Mouse (Mus musculus) left cerebral cortex, adult 18-20 months (tissue): ENCODE measurements at regions not wholly inside any gene's neighbourhood (a gene's known extent, or its start where the extent isn't known, plus 50 kb on each side); places are given as distances from the start of the nearest gene placed in this dataset.

Experiments used
- DNase-seq, 2 experiments: peaks; one replicate each; pipeline ENCODE4 v3.0.0; 2021 to 2022; ENCODE audit warnings: low spot score in 2 of 2, mixed read lengths in 1 of 2

DNA sequence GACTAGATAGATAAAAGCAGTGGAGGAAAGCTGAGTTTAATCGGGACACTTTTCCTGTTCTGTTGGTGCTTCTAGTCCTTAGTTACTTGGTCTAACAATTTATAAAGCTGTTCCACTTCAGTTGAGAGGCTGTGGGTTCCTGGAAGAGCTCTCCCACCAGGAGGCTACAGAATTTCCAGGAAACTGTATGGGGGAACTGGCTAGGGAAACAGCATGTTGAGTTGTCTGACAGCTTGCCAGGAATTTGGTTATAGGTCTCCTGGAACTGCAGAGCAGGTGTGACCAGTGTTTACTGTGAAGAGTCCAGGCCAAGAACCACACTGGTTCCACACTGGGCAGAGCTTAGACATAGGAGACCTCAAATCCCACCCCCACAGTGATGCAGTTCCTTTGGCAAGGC is 65.0 kb upstream of the Pik3cg start:
- DNase-seq, result no peak

DNA sequence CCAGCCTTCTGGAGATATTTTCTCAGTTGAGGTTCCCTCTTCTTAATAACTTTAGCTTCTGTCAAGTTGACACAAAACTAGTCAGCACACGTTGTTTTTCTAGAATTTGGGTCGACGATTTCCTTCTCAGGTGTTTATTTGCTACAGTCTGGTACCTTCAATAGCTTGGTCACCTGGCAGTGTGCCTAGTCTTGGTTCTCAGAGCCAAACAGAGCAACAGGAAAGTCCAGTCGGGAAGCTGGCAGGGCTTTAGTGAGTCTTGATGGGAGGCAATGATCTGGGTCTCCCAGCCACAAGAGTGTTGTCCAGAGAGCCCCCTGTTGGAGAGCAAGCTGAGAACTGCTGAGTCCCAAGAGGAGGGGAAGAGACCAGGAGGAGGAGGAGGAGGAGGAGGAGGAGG is 71.4 kb upstream of the Pik3cg start:
- DNase-seq, result no peak

DNA sequence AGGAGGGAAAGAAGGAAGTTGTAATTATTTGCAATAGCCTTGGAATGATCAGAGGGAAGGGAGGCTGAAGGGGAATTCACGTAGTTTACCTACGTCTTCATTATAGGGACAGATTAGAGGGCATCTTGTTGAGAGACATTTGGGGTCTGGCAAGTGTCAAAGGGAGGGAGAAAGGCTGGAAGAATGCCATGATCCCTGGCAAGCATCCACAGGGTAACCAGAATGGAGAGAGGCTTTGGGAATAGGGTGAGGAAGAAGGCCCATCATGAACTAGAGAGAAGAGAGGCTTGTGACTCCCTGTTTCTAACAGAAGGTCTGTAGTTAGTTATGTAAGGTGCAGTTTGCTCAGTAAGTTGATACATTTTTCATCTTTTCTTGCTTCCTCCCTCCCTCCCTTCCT is 71.8 kb upstream of the Pik3cg start:
- DNase-seq, result no peak

DNA sequence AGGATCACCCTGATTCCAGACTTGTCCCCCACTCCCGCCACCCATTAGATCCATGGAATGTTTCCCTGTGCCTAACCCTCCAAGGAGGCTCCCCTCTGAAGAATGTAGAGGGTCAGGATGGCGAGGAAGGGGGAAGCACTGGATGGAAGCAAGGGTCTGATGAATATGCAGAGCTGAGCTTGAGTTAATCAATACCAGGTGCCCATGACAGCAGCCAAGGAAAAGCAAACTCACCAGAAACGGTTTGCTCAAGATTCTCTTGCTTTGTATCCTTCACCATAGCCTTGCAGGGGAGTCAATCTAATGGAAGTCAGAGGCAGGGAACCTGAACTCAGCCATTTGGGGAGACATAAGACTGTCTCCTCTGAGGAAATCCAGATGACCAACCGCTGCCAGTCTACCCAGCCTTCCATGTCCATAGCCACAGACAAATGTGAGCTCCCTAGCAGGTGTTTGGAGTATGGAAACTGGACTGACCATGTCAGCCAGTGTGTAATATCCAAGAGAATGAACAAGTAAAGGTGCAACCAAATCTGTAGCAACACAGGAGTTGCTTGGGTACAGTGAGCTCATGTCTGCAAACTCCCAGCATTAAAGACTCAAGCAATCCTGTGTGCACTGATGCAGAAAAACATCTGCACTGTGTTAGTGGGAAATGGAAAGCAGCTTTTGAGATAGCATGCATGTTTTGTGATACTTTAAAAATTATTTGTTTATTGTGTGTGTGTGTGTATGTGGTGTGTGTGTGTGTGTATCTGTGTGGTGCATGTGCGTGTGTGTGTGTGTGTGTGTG is 74.1 kb upstream of the Pik3cg start:
- DNase-seq, result no peak

DNA sequence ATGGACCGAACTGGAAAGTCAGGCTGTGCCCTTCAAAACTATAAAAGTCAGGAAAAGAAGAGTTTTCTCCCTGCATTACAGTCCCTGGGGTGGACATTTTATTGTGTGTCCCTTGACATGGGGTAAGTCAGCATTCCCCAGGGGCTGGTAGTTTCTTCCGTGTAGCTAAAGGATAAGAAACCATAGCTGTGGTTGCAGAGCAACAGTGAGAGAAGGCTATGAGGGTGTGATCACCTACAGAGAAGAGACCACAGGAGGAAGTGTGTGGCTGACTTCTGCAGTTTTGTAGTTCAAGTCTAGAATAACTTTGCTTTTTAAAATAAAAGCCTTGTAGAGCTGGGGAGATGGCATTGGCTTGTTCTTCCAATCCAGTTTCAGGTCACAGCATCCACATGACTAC is 76.6 kb upstream of the Pik3cg start:
- DNase-seq, result no peak

DNA sequence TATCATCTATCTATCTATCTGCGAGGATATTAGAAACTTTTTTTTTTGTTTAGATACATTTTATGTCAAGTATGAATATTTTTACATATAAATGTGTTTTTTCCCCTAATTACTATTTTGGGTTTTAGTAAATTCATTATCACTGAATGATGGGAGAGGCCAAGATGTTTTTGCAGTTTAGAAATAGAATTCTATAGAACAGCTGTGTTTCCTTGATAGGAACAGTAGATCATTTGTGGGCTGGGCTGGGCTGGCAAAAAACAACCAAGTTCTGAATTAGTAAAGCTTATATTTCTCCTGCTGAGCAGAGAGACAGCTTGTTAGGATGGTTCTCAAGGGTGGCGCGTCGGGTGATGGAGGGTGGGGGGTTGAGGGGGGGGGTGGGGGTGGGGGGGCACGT is 78.2 kb upstream of the Pik3cg start:
- no peak for DNase-seq

DNA sequence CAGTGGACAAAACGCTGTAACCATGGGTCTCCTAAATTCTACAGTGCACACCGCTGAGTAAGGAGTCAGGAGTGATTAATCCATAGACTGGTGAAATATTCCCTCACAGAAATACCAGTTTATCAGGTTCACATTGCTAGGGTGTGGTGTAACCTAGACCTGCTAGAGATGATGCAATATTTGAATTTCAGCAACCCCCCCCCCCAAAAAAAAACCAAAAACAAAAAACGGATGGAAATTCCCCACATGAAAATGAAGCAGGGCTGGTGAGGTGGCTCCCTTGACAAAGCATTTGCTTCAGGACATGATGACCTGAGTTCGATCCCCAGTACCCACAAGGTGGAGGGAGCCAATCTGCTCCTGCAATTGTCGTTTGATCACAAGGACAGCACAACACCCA is 82.7 kb upstream of the Pik3cg start:
- no peak for DNase-seq

DNA sequence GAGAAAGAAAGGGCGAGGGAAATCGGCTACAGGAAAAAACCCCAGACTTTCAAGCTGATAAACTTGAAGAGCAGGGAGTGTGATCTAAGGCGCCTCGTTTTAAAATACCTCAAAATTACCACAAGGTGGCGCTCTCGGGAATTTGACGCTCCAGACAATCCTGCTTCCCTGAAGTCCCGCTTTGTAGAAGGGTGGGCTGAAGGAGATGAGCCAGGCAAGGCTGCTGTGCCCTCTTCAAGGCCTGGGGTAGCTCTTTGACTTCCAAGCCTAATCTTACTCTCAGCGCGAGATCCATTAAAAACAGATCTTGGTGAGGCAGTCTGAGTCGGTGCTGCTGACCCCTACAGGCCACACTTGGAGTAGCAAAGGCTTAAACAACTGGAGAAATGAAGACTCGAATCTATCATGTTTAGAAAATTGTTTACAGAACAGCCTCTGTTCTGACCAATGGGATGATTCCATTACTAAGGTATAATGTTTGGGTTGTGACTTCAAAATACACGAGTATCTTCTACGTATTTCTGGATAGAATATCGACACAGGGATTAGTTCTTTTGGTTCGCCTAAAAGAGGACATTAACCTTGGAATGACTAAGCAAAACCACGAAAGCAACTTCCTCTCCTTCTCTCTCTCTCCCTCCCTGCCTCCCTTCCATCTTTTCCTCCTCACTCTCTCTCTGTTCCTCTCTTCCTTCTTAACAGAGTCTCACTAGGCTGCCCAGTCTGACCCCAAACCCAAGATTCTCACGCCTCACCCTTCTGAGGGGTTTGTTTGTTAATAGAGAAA is 83.7 kb upstream of the Pik3cg start:
- peak; percentile 34 to 50 for DNase-seq

DNA sequence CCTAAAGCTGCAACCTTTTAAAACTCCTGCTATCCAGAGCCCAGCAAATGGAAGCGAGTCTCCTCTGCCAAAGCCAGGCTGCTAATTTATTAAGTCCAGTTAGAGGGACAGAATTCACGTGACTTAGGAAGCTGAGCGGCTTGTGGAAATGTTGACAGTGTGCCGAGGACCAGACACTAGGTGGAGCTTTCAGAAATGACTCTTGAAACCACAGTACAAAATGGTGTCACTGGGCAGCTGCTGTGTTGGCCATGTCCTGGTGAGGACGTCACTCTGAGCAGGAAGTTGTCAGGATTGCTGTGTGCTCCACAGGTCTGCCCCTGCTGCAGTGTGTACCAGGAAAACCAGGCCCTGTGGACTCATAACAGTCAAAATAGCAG is 84.3 kb upstream of the Pik3cg start:
- no peak for DNase-seq

DNA sequence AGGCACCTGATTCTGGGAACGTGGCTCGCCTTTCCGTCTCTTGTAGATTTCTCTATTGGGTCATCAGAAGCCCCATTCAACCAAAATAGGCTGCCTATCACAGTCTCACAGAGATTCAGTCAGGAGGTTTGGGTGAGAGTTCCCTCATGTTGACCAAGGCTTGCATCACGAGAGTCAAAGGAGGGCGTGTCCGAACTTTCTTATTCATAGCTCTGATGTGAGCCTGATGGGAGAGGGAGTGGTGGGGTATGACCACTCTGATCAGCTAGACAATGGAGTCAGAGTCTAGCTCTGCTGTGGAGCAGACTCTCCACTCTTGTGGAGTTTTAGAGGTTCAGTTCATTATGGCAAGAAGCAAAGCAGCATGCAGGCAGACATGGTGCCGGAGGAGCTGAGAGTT is 81.1 kb upstream of the Ccdc71l start:
- DNase-seq, result no peak

DNA sequence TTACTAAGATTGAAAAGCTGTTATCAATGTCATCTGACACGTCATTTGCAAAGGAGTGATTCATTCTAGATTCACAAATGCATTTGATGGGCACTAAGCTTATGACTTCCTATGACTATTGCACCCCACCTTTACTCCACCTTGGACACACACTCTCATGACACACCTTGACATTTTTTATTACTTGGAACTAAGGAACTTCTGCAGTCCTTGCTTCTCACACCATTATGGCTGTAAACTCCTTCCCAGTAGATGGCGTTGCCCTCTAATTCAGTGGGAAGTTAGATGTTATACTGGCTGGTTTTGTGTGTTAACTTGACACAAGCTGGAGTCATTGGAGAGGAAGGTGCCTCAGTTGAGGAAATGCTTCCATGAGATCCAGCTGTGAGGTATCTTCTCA is 78.8 kb upstream of the Ccdc71l start:
- DNase-seq, result no peak

DNA sequence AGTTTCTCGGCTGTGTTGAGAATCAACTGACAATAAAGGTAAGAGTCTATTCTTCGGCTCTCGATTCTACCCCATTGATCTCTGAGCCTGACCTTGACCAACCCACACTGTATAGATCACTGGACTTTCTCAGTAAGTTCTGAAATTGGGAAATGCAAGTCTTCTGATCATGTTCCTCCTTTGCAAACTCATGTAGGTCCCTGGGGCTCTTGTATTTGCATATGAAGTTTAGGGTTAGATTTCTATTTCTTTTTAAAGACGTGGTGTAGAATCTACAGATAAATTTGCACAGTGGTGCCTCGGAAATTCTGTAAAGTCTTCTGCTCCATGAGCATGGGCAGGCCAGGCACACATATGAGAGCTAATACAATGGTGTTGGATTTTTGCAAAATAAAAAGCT is 72.8 kb upstream of the Ccdc71l start:
- DNase-seq, result no peak

DNA sequence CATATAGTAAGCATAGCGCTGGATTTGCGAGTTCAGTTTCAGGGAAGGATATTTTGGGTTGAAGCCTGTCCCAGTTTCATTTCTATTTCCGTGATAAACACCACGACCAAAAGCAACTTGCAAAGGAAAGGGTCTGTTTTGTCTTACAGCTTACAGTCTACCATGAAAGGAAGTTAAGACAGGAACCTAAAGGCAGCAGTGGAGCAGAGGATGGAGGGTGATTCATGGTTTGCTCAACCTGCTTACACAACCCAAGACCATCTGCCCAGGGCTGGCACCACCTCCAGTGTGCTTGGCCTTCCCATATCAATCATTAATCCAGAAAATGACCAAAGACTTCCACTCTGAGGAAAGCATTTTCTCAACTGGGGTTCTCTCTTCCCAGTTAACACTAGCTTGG is 72.2 kb upstream of the Ccdc71l start:
- no peak for DNase-seq

DNA sequence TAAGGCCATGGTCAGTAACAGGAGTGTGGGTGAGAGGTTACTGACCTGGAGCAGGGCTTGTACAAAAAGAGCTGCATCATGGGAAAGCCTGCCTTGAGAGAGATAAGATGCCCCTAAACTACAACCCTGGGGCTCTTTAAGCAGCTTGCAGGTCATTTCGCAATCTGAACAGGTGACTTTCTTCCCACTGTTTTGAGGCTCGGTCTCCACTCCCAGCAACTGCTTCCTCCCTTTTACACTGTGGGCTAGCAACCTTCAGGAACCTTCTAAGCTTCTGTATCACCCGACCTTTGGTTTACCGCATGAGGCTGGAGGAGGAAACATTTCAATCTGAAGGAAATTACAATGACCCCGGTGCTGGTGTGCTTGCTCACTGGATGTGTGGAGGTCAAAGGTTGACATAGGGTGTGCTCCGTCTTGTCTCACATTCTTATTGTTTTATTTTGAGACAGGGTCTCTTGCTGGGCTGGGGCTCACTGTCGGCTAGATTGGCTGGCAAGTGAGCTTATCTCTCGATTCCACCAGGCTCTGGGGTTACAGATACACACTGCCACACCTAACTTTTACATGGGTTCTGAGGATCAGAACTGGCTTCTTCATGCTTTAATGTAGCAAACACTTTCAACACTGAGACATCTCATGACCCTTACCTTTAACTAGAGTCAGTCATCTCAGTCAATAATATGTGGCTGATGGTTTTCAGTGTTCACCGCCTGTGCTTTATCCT is 71.1 kb upstream of the Ccdc71l start:
- DNase-seq, result no peak

DNA sequence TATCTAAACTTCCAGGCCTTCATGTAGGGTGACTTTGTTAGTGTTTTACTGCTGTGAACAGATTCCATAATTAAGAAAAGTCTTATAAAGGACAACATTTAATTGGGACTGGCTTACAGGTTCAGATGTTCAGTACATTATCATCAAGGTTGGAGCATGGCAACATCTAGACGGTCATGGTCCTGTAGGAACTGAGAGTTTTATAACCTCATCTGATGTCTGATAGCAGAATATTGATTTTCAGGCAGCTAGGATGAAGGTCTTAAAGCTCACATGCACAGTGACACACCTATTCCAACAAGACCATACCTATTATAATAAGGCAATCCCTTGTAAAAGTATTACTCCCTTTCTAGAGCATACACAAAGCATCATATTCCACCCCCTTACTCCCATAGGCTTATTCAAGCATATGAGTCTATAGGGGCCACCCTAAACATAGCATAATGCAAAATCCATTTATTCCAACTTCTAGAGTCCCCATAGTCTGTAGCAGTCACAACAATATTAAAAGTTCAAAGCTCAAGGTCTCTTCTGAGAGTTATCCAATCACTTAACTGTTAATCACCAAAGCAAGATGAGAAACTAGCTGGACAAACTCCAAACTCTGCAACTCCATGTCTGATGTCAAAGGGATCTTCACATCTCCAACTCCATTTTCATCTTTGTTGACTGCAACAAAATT is 63.3 kb upstream of the Ccdc71l start:
- DNase-seq, result no peak
